Comparison of ENCODE assay signal across 13 mouse cellular contexts in the genomic region with DNA sequence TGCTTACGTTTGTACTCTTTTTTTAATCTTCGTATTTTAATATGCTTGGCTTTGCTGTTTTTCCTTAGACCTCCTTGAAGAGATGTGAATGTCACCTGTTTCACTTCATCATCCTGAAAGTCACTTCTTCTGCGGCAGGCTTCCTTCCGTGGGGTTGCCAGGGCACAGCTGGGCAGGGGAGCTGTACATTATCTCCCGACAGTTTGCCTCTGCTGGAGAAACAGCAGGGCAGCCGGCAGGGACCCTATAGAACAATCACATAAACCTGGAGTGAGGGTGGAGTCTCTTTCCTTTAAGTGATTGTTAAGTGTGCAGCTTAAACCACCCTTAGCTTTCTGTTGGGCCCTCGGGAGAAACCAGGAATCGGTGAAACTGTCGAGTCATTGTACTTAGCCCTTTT. TPM values are rescaled to one million over a fixed set of nuclear protein-coding genes. Genes with fewer than 3 reads are reported as not detected.
DNase-seq lines count a peak whose midpoint lies in the region; ATAC-seq and TF ChIP-seq lines count a peak whose summit lies in the region.
"Had no signal": no experiment of that assay in that cellular context is flagged by ENCODE, and none has a peak within 500 bp of the region (broad histone marks: within the 10 kb centered on the region; RNA-seq: fewer than 3 reads in every experiment).

No protein-coding gene starts in this region.

- no peaks in the 10 kb centered on the region for H3K27me3 ChIP-seq in midbrain, embryonic 11.5 days (ENCODE audit: control insufficient read depth, insufficient read depth, low read length)
- H3K27me3 ChIP-seq in midbrain, embryonic 16.5 days (ENCODE audit: control insufficient read depth, insufficient read depth, low read depth, low read length): no peaks in the 10 kb centered on the region
- no peaks in the 10 kb centered on the region for H3K27me3 ChIP-seq in liver, postnatal 0 days (ENCODE audit: insufficient read depth, low read length)
- H3K27me3 ChIP-seq in kidney, embryonic 14.5 days (ENCODE audit: control insufficient read depth, insufficient read depth, low read length): no peaks in the 10 kb centered on the region
- H3K27me3 ChIP-seq: hindbrain, embryonic 15.5 days; liver, embryonic 12.5 days had no signal

- H3K27ac ChIP-seq in gastrocnemius, adult 2 months: no peak overlapping the region
- no peak overlapping the region for H3K27ac ChIP-seq in midbrain, embryonic 11.5 days (ENCODE audit: low read depth, low read length)
- H3K27ac ChIP-seq in midbrain, embryonic 16.5 days (ENCODE audit: low read length): no peak overlapping the region
- H3K27ac ChIP-seq in liver, postnatal 0 days (ENCODE audit: low read depth): no peak overlapping the region
- no peak overlapping the region for H3K27ac ChIP-seq in kidney, embryonic 14.5 days (ENCODE audit: low read depth, low read length)
- H3K27ac ChIP-seq: hindbrain, embryonic 15.5 days; kidney, postnatal 0 days; liver, embryonic 12.5 days had no signal

- TF ChIP-seq CTCF in gastrocnemius, adult 2 months (IDR thresholded peaks at IDR 0.05): no peak
- TF ChIP-seq CTCF in liver, postnatal 0 days (IDR thresholded peaks at IDR 0.05; ENCODE audit: low read depth): no peak

- H3K4me2 ChIP-seq in midbrain, embryonic 11.5 days: no peak overlapping the region
- no peak overlapping the region for H3K4me2 ChIP-seq in midbrain, embryonic 16.5 days (ENCODE audit: low read length)
- H3K4me2 ChIP-seq in liver, postnatal 0 days (ENCODE audit: low read depth, low read length): no peak overlapping the region
- no peak overlapping the region for H3K4me2 ChIP-seq in kidney, embryonic 14.5 days (replicated peaks; ENCODE audit: low read depth, low read length)
- H3K4me2 ChIP-seq: liver, embryonic 12.5 days had no signal

- H3K4me1 ChIP-seq in midbrain, embryonic 11.5 days (ENCODE audit: control insufficient read depth, insufficient read depth, low read length): peaks cover 4% of the 10 kb centered on the region; the same call in 1 of the 2 replicates
- no peaks in the 10 kb centered on the region for H3K4me1 ChIP-seq in midbrain, embryonic 16.5 days (ENCODE audit: control insufficient read depth, insufficient read depth, low read length)
- H3K4me1 ChIP-seq in liver, postnatal 0 days (ENCODE audit: insufficient read depth): 0 out of 2 replicates have a peak, but pooled peaks cover 5% of the 10 kb centered on the region
- H3K4me1 ChIP-seq in kidney, embryonic 14.5 days (ENCODE audit: control insufficient read depth, insufficient read depth, low read length): no peaks in the 10 kb centered on the region

- no peak for DNase-seq in gastrocnemius, adult 2 months
- DNase-seq in gastrocnemius, adult 8-10 months (ENCODE audit: low spot score in 2 of 2): no peak
- peak; percentile 79 for DNase-seq in midbrain, embryonic 11.5 days (ENCODE audit: low spot score, missing footprints)
- peak; percentile 14 for DNase-seq in R1 (ENCODE audit: low read depth, low spot score)
- DNase-seq in liver, postnatal 0 days: no peak
- DNase-seq: cerebellum, adult 18-20 months had no signal

- no peak for TF ChIP-seq EP300 in liver, postnatal 0 days (IDR thresholded peaks at IDR 0.05; ENCODE audit: low read depth)

- no peaks in the 10 kb centered on the region for H3K36me3 ChIP-seq in midbrain, embryonic 11.5 days (ENCODE audit: control insufficient read depth, insufficient read depth, low read length)
- H3K36me3 ChIP-seq in midbrain, embryonic 16.5 days (ENCODE audit: control insufficient read depth, insufficient read depth, low read length): no peaks in the 10 kb centered on the region
- H3K36me3 ChIP-seq in liver, postnatal 0 days (replicated peaks; ENCODE audit: insufficient read depth, low read length): no peaks in the 10 kb centered on the region
- no peaks in the 10 kb centered on the region for H3K36me3 ChIP-seq in kidney, embryonic 14.5 days (ENCODE audit: control insufficient read depth, insufficient read depth, low read length)
- H3K36me3 ChIP-seq: hindbrain, embryonic 15.5 days; liver, embryonic 12.5 days had no signal

- H3K4me3 ChIP-seq in gastrocnemius, adult 2 months: peak overlapping the region; percentile 16; the same call in 1 of the 2 replicates
- no peak overlapping the region for H3K4me3 ChIP-seq in midbrain, embryonic 11.5 days (ENCODE audit: low read depth, low read length)
- H3K4me3 ChIP-seq in midbrain, embryonic 16.5 days (ENCODE audit: low read depth, low read length): no peak overlapping the region
- no peak overlapping the region for H3K4me3 ChIP-seq in liver, postnatal 0 days (ENCODE audit: low read depth, low read length)
- no peak overlapping the region for H3K4me3 ChIP-seq in kidney, embryonic 14.5 days (ENCODE audit: low read length)
- H3K4me3 ChIP-seq: hindbrain, embryonic 15.5 days; liver, embryonic 12.5 days had no signal

- H3K9me3 ChIP-seq in midbrain, embryonic 11.5 days (ENCODE audit: control insufficient read depth, low read length): no peaks in the 10 kb centered on the region
- H3K9me3 ChIP-seq in midbrain, embryonic 16.5 days (replicated peaks; ENCODE audit: control insufficient read depth, low read length, poor library complexity, severe bottlenecking): no peaks in the 10 kb centered on the region
- H3K9me3 ChIP-seq in liver, postnatal 0 days (ENCODE audit: low read length): no peaks in the 10 kb centered on the region
- H3K9me3 ChIP-seq in kidney, embryonic 14.5 days (ENCODE audit: control insufficient read depth, low read length): no peaks in the 10 kb centered on the region
- H3K9me3 ChIP-seq: hindbrain, embryonic 15.5 days; liver, embryonic 12.5 days had no signal

- 25% methylated on average over 9 of the region's 9 CpGs for WGBS in midbrain, embryonic 11.5 days
- WGBS in midbrain, embryonic 16.5 days: 21% methylated on average over 9 of the region's 9 CpGs
- WGBS in liver, postnatal 0 days (ENCODE audit: insufficient replicate concordance): 41% methylated on average over 9 of the region's 9 CpGs
- WGBS in kidney, embryonic 14.5 days: 35% methylated on average over 9 of the region's 9 CpGs

- ATAC-seq in midbrain, embryonic 11.5 days (ENCODE audit: low FRiP score): no peak
- no peak for ATAC-seq in midbrain, embryonic 16.5 days
- 0 out of 2 replicates have a peak, but pooled peaks have one; percentile 16 for ATAC-seq in megakaryocyte progenitor cell, adult 5-6 weeks (replicated peaks; ENCODE audit: poor library complexity)
- no peak for ATAC-seq in liver, postnatal 0 days
- no peak for ATAC-seq in kidney, embryonic 14.5 days (ENCODE audit: low FRiP score, low TSS enrichment)
- ATAC-seq: forebrain, embryonic 14.5 days; liver, embryonic 12.5 days had no signal

- H3K9ac ChIP-seq in midbrain, embryonic 11.5 days (ENCODE audit: low read length): no peak overlapping the region
- H3K9ac ChIP-seq in midbrain, embryonic 16.5 days (ENCODE audit: low read depth, low read length): no peak overlapping the region
- H3K9ac ChIP-seq in liver, postnatal 0 days (replicated peaks): no peak overlapping the region
- H3K9ac ChIP-seq in kidney, embryonic 14.5 days (ENCODE audit: low read depth, low read length): no peak overlapping the region
- H3K9ac ChIP-seq: hindbrain, embryonic 15.5 days; liver, embryonic 12.5 days had no signal

- intact Hi-C loops in gastrocnemius, adult 2 months (cut with DNase I): no loop called here

RNA-seq across cellular contexts. Expression of gene Tiparp, which starts 11.1 kb away (rescaled TPM):
- total RNA-seq in gastrocnemius, adult 2 months (2021): 10 to 100 TPM; 10.1 to 24.8 TPM
- 10 to 100 TPM; 10.9 to 47.7 (median 17.5) TPM for total RNA-seq in gastrocnemius, adult 8-10 months (2022)
- polyA plus RNA-seq in midbrain, embryonic 11.5 days (2014; fragmentation: Nextera tagmentation; extraction: Ambion mirVana): 38.8 and 41.6 TPM in 2 replicates
- polyA plus RNA-seq in midbrain, embryonic 16.5 days (2015; fragmentation: Nextera tagmentation; extraction: Ambion mirVana): 24.3 and 25.5 TPM in 2 replicates
- total RNA-seq in megakaryocyte progenitor cell, adult 5-6 weeks (2015): 20.9 and 31.8 TPM in 2 replicates
- 17.8 and 24.5 TPM in 2 replicates for total RNA-seq in megakaryocyte progenitor cell, adult 5-6 weeks (2017)
- polyA plus RNA-seq in liver, postnatal 0 days (2015; fragmentation: Nextera tagmentation; extraction: Ambion mirVana): 7.4 and 7.5 TPM in 2 replicates
- 23.1 and 29.9 TPM in 2 replicates for polyA plus RNA-seq in kidney, embryonic 14.5 days (2014; fragmentation: Nextera tagmentation; extraction: Ambion mirVana)

Comparison
In these comparisons a context has a peak if more than half of its experiments do, and no peak if none do; other contexts are left out.
1. DNase-seq: peak in midbrain, embryonic 11.5 days (single experiment) and R1 (single experiment); none in gastrocnemius, adult 2 months (single experiment), gastrocnemius, adult 8-10 months (0 of 2) and liver, postnatal 0 days (single experiment).